Mouse (Mus musculus): Measurements from ENCODE around the gene Fggy.

DNA sequence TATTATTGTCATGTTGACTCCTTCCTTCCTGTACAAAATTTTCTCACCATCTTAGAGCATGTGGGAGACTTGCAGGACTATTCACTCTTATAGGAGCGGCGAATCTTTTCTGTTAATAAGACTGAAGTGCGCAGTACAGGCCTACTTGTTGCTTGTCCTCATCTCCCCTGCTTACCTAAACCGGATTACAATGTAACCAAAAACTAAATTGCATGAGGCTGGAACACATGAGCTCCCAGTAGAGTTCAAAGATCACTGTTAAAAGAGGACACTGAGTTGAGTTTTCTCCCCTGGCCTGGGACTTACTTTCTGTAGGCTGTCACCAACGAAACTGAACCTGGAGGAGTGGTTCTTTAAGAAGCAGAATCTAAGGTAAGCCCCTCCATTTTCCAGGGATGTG is 21.9 kb downstream of the Fggy start:
- TF ChIP-seq CTCF (IDR thresholded peaks at IDR 0.05; ENCODE audit: low read depth, low read length) (no peak), POLR2A (IDR thresholded peaks at IDR 0.05; ENCODE audit: borderline replicate concordance, low read depth, low read length) (no peak)
